Mouse (Mus musculus) intestine, embryonic 16.5 days (tissue): ENCODE measurements at regions not wholly inside any gene's neighbourhood (a gene's known extent, or its start where the extent isn't known, plus 50 kb on each side); places are given as distances from the start of the nearest gene placed in this dataset.
"Not testable (repeated sequence)": the region's sequence is repeated elsewhere in the genome, so short reads cannot be mapped to it uniquely, and the experiment has no call there.

Source experiments
- ATAC-seq: fragments of 200-750 bp; cut with Nextera tagmentation; 2 replicates; pipeline ENCODE4 v1.8.0; 2017; ENCODE audit warnings: moderate TSS enrichment, moderate library complexity
- H3K27ac ChIP-seq: fragments of 300-500 bp; sonication (generic); 2 replicates; pipeline ENCODE4 v1.5.1; 2014; ENCODE audit warnings: mild to moderate bottlenecking, low read length
- H3K27me3 ChIP-seq: fragments of 300-500 bp; sonication (generic); replicated peaks from 2 replicates; pipeline ENCODE4 v1.6.1; 2014; ENCODE audit warnings: low read length, control low read depth, mixed read lengths; ENCODE audit not compliant: control insufficient read depth, insufficient read depth
- H3K36me3 ChIP-seq: fragments of 300-500 bp; sonication (generic); 2 replicates; pipeline ENCODE4 v1.6.1; 2014; ENCODE audit warnings: low read length, control low read depth; ENCODE audit not compliant: control insufficient read depth, insufficient read depth
- H3K4me1 ChIP-seq: fragments of 300-500 bp; sonication (generic); 2 replicates; pipeline ENCODE4 v1.6.1; 2014; ENCODE audit warnings: low read length, control low read depth, mixed read lengths; ENCODE audit not compliant: control insufficient read depth, insufficient read depth
- H3K4me2 ChIP-seq: fragments of 300-500 bp; sonication (generic); 2 replicates; pipeline ENCODE4 v1.6.1; 2014; ENCODE audit warnings: low read depth, low read length, control low read depth
- H3K4me3 ChIP-seq: fragments of 300-500 bp; sonication (generic); 2 replicates; pipeline ENCODE4 v1.5.1; 2014; ENCODE audit warnings: mild to moderate bottlenecking, low read length
- H3K9ac ChIP-seq: fragments of 300-500 bp; sonication (generic); 2 replicates; pipeline ENCODE4 v1.6.1; 2014; ENCODE audit warnings: low read depth, low read length
- H3K9me3 ChIP-seq: fragments of 300-500 bp; sonication (generic); 2 replicates; pipeline ENCODE4 v1.6.1; 2016; ENCODE audit warnings: low read length, control low read depth; ENCODE audit not compliant: control insufficient read depth
- WGBS: fragments of 180-500 bp; shearing (Covaris S2); extraction: QIAGEN DNeasy Blood & Tissue Kit; methylation state at CpG from one replicate; pipeline ENCODE4 v1.1.7; 2014; 5-methylcytosine and 5-hydroxymethylcytosine counted together

DNA sequence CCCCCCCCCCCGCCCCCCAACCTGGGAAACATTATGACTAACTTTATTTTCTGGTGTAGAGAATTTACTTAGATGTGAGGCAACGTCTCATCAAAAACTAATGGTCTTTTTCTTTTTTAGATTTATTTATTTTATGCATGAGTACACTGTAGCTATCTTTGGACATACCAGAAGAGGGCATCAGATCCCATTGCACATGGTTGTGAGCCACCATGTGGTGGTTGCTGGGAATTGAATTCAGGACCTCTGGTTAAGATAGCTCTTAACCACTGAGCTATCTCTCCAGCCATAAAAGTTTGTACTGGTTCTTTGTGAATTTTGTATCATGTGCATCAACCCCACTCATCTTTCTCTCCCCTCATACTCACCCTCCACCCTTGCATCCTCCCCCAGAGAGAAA is 847.3 kb downstream of the Robo1 start:
- Histone ChIP-seq H3K36me3 (no peaks in the 10 kb centered on the region), H3K27me3 (no peaks in the 10 kb centered on the region), H3K4me1 (no peaks in the 10 kb centered on the region), H3K9me3 (no peaks in the 10 kb centered on the region), H3K4me2 (no peak overlapping the region), H3K4me3 (no peak overlapping the region), H3K27ac (no peak overlapping the region), H3K9ac (no peak overlapping the region)
- ATAC-seq: no peak
- 72% methylated on average over 2 of the region's 2 CpGs for WGBS

DNA sequence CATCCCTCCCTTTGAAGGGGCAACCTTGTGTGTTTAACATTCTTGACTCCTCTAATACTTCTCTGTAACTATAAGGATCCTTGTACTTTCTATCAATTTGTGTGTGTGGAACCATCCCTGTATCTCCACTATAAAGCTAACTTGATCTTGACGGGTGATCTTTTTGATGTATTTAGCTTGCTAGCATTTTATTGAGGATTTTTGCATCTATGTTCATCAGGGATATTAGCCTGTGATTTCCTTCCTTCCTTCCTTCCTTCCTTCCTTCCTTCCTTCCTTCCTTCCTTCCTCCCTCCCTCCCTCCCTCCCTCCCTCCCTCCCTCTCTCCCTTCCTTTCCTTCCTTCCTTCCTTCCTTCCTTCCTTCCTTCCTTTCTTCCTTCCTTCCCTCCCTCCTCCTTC is 819.8 kb downstream of the Robo1 start:
- 90% methylated on average over 1 of the region's 1 CpGs for WGBS
- not testable (repeated sequence) for ATAC-seq, H3K4me2 ChIP-seq, H3K27me3 ChIP-seq, H3K36me3 ChIP-seq, H3K9ac ChIP-seq, H3K9me3 ChIP-seq, H3K4me3 ChIP-seq, H3K4me1 ChIP-seq, H3K27ac ChIP-seq

DNA sequence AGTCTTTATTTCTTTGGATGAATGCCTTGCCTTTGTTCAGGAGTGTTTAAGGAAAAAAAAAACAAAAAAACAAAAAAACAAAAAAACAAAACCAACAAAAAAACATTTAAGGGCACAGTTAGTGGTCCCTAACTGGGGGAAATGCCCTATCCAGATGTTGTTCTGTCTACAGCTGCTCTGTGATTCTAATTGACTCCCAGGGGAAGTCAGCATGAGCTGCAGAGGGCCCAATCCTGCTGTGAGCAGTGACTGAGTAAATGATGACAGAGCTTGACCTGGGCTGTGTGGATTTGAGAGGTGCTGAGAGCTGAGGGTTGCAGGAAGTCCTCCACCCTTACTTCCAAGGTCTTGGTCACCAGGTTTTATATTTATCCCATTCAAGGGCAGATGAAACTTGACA is 812.5 kb downstream of the Robo1 start:
- no peak for ATAC-seq
- no peaks in the 10 kb centered on the region for H3K4me1 ChIP-seq
- H3K36me3 ChIP-seq: no peaks in the 10 kb centered on the region

GRCm38 (mm10) chr16:73117338-73117737 is 809.2 kb downstream of the Robo1 start:
- Histone ChIP-seq H3K9me3 (no peaks in the 10 kb centered on the region), H3K27ac (no peak overlapping the region), H3K4me1 (no peaks in the 10 kb centered on the region), H3K4me3 (no peak overlapping the region), H3K4me2 (no peak overlapping the region), H3K36me3 (no peaks in the 10 kb centered on the region), H3K27me3 (no peaks in the 10 kb centered on the region), H3K9ac (no peak overlapping the region)
- WGBS: 60% methylated on average over 2 of the region's 2 CpGs
- ATAC-seq: no peak

More for the DNA sequence above, 812.5 kb downstream of the Robo1 start:
- Histone ChIP-seq H3K9ac (no peak overlapping the region), H3K4me2 (no peak overlapping the region), H3K27me3 (no peaks in the 10 kb centered on the region), H3K4me3 (no peak overlapping the region), H3K9me3 (no peaks in the 10 kb centered on the region), H3K27ac (no peak overlapping the region)

DNA sequence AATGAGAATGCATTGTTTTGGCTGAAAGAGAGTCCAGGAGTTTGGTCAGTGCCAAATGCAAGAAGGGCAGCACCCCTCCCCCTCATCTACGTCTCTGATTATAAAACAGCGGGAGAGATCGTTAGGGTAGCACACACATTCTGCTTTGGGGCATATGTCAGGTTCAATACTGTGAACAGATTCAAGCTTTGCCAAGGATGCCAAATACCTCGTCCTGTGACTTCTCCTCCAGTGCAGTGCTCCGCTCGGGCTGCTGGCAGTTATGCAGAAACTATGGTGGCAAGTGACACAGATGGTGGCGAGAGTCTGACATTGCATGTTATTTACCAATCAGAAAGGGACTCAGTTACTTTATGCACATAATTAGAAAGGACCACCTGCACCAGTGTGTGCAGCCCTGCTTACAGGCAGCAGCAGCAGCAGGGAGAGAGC is 799.9 kb downstream of the Robo1 start:
- WGBS: 87% methylated on average over 7 of the region's 7 CpGs
- no peak overlapping the region for H3K4me2 ChIP-seq
- H3K9me3 ChIP-seq: no peaks in the 10 kb centered on the region
- no peaks in the 10 kb centered on the region for H3K4me1 ChIP-seq
- no peaks in the 10 kb centered on the region for H3K36me3 ChIP-seq
- ATAC-seq: no peak
- no peak overlapping the region for H3K4me3 ChIP-seq
- no peaks in the 10 kb centered on the region for H3K27me3 ChIP-seq
- H3K27ac ChIP-seq: no peak overlapping the region
- no peak overlapping the region for H3K9ac ChIP-seq

- Histone ChIP-seq H3K27ac (no peak overlapping the region), H3K4me2 (no peak overlapping the region), H3K4me1 (no peaks in the 10 kb centered on the region), H3K4me3 (no peak overlapping the region), H3K36me3 (no peaks in the 10 kb centered on the region), H3K27me3 (no peaks in the 10 kb centered on the region), H3K9me3 (no peaks in the 10 kb centered on the region), H3K9ac (no peak overlapping the region)
- no peak for ATAC-seq
- 86% methylated on average over 9 of the region's 9 CpGs for WGBS
These were observed 799.5 kb downstream of the Robo1 start for GRCm38 (mm10) chr16:73107608-73108007.

GRCm38 (mm10) chr16:73105496-73105895 is 797.4 kb downstream of the Robo1 start:
- no peak overlapping the region for H3K9ac ChIP-seq

DNA sequence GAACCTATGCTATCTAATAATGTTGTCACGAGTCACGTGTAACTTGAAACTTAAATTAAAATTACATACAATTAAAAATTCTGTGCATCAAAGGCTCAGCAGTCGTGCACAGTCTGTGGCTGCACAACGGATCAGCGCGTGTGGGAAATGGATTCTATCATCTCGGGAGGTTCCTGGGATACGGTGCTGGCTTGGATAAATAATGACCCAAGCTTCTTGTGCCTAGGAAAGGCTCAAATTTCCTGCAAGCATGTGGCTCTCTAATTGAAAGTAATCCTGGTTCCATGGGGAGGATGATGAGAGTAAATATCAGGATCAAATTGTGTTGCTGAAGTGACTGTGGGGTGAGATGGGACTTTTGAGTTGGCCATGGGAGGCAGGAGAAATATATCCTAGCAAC is 792.2 kb downstream of the Robo1 start:
- H3K27ac ChIP-seq: no peak overlapping the region
- no peak overlapping the region for H3K4me2 ChIP-seq
- H3K9me3 ChIP-seq: no peaks in the 10 kb centered on the region
- no peaks in the 10 kb centered on the region for H3K4me1 ChIP-seq
- no peak for ATAC-seq
- WGBS: 66% methylated on average over 8 of the region's 8 CpGs
- no peaks in the 10 kb centered on the region for H3K36me3 ChIP-seq
- H3K9ac ChIP-seq: no peak overlapping the region
- no peak overlapping the region for H3K4me3 ChIP-seq
- H3K27me3 ChIP-seq: no peaks in the 10 kb centered on the region

More at GRCm38 (mm10) chr16:73105496-73105895, 797.4 kb downstream of the Robo1 start:
- H3K4me1 ChIP-seq: no peaks in the 10 kb centered on the region
- H3K4me2 ChIP-seq: no peak overlapping the region
- WGBS: 79% methylated on average over 10 of the region's 10 CpGs
- no peaks in the 10 kb centered on the region for H3K27me3 ChIP-seq
- H3K27ac ChIP-seq: no peak overlapping the region
- no peaks in the 10 kb centered on the region for H3K36me3 ChIP-seq
- H3K9me3 ChIP-seq: no peaks in the 10 kb centered on the region
- no peak overlapping the region for H3K4me3 ChIP-seq
- ATAC-seq: no peak

- no peaks in the 10 kb centered on the region for H3K4me1 ChIP-seq
- no peak for ATAC-seq
- H3K36me3 ChIP-seq: no peaks in the 10 kb centered on the region
- H3K9me3 ChIP-seq: no peaks in the 10 kb centered on the region
- no peak overlapping the region for H3K4me2 ChIP-seq
- no peak overlapping the region for H3K27ac ChIP-seq
- no peak overlapping the region for H3K4me3 ChIP-seq
- H3K27me3 ChIP-seq: no peaks in the 10 kb centered on the region
- 34% methylated on average over 4 of the region's 4 CpGs for WGBS
- no peak overlapping the region for H3K9ac ChIP-seq
These were observed 790.7 kb downstream of the Robo1 start for GRCm38 (mm10) chr16:73098760-73099159.

- 46% methylated on average over 14 of the region's 14 CpGs for WGBS
- H3K27me3 ChIP-seq: no peaks in the 10 kb centered on the region
- no peak overlapping the region for H3K9ac ChIP-seq
- no peak overlapping the region for H3K4me3 ChIP-seq
- no peak overlapping the region for H3K4me2 ChIP-seq
- no peaks in the 10 kb centered on the region for H3K36me3 ChIP-seq
- H3K27ac ChIP-seq: no peak overlapping the region
- no peaks in the 10 kb centered on the region for H3K4me1 ChIP-seq
- no peak for ATAC-seq
- H3K9me3 ChIP-seq: no peaks in the 10 kb centered on the region
These were observed 789.1 kb downstream of the Robo1 start for GRCm38 (mm10) chr16:73097176-73097575.
